Mouse (Mus musculus): ENCODE data around the gene Ckmt1. TPM values are rescaled to one million over a fixed set of nuclear protein-coding genes. Genes with fewer than 3 reads are reported as not detected.

Gene Ckmt1
- 2,331 and 3,610 TPM in 2 replicates for polyA plus RNA-seq (2012; rRNA removed; ENCODE audit: low replicate concordance)

GRCm38 (mm10) chr2:121357494-121357893, at the start of gene Ckmt1:
Gene Ckmt1 (plus strand): TSS chr2:121357714.

GRCm38 (mm10) chr2:121354820-121355592, 2.5 kb upstream of the Ckmt1 start, which contains the start of gene Ppip5k1:
Gene Ppip5k1 (minus strand): TSS chr2:121355396.

GRCm38 (mm10) chr2:121386961-121387575, 29.6 kb downstream of the Ckmt1 start, which contains the start of gene Strc:
Gene Strc (minus strand): TSS chr2:121387168.

Other genes starting within 250 kb of the Ckmt1 start
- not detected in 2 replicates for gene Tgm7, start 247.9 kb upstream of the Ckmt1 start, polyA plus RNA-seq (2012; rRNA removed; ENCODE audit: low replicate concordance)
- gene Adal, start 217.3 kb upstream of the Ckmt1 start, polyA plus RNA-seq (2012; rRNA removed; ENCODE audit: low replicate concordance), result 0.78 and 2.4 TPM in 2 replicates
- gene Lcmt2, start 217.1 kb upstream of the Ckmt1 start, polyA plus RNA-seq (2012; rRNA removed; ENCODE audit: low replicate concordance), result 6.7 and 9.9 TPM in 2 replicates
- 8.6 and 20.6 TPM in 2 replicates for gene Tubgcp4, start 187.1 kb upstream of the Ckmt1 start, polyA plus RNA-seq (2012; rRNA removed; ENCODE audit: low replicate concordance)
- 1.4 and 2.0 TPM in 2 replicates for gene Zscan29, start 186.6 kb upstream of the Ckmt1 start, polyA plus RNA-seq (2012; rRNA removed; ENCODE audit: low replicate concordance)
- 2.9 and 10.6 TPM in 2 replicates for gene Trp53bp1, start 86.3 kb upstream of the Ckmt1 start, polyA plus RNA-seq (2012; rRNA removed; ENCODE audit: low replicate concordance)
- gene Map1a, start 68.1 kb upstream of the Ckmt1 start, polyA plus RNA-seq (2012; rRNA removed; ENCODE audit: low replicate concordance), result 1.3 and 2.9 TPM in 2 replicates
- gene Ppip5k1, start 2.3 kb upstream of the Ckmt1 start, polyA plus RNA-seq (2012; rRNA removed; ENCODE audit: low replicate concordance), result 38.4 and 48.8 TPM in 2 replicates
- 0.19 and 1.1 TPM in 2 replicates for gene Strc, start 29.5 kb downstream of the Ckmt1 start, polyA plus RNA-seq (2012; rRNA removed; ENCODE audit: low replicate concordance)
- 1,015 and 2,104 TPM in 2 replicates for gene Pdia3, start 56.1 kb downstream of the Ckmt1 start, polyA plus RNA-seq (2012; rRNA removed; ENCODE audit: low replicate concordance)
- 0.39 and 0.56 TPM in 2 replicates for gene Catsper2, start 56.1 kb downstream of the Ckmt1 start, polyA plus RNA-seq (2012; rRNA removed; ENCODE audit: low replicate concordance)
- gene Ell3, start 86.6 kb downstream of the Ckmt1 start, polyA plus RNA-seq (2012; rRNA removed; ENCODE audit: low replicate concordance), result 1.5 and 1.9 TPM in 2 replicates
- gene Serf2, start 91.5 kb downstream of the Ckmt1 start, polyA plus RNA-seq (2012; rRNA removed; ENCODE audit: low replicate concordance), result 581 and 825 TPM in 2 replicates
- 1.1 and 3.5 TPM in 2 replicates for gene Hypk, start 95.6 kb downstream of the Ckmt1 start, polyA plus RNA-seq (2012; rRNA removed; ENCODE audit: low replicate concordance)
- gene Serinc4, start 99.1 kb downstream of the Ckmt1 start, polyA plus RNA-seq (2012; rRNA removed; ENCODE audit: low replicate concordance), result 0.09 and 0.30 TPM in 2 replicates
- 0.26 and 0.56 TPM in 2 replicates for gene Mfap1b, start 116.4 kb downstream of the Ckmt1 start, polyA plus RNA-seq (2012; rRNA removed; ENCODE audit: low replicate concordance)
- gene Mfap1a, start 149.0 kb downstream of the Ckmt1 start, polyA plus RNA-seq (2012; rRNA removed; ENCODE audit: low replicate concordance), result 0.34 and 0.35 TPM in 2 replicates
- gene Wdr76, start 149.0 kb downstream of the Ckmt1 start, polyA plus RNA-seq (2012; rRNA removed; ENCODE audit: low replicate concordance), result 0.46 and 1.1 TPM in 2 replicates